Mouse (Mus musculus) lung, embryonic 15.5 days (tissue): ENCODE data around the gene Gm10073. TPM values are rescaled to one million over a fixed set of nuclear protein-coding genes. Genes with fewer than 3 reads are reported as not detected.
A peak's percentile ranks its signal among the peaks of the same experiment; 100 is the strongest.
"Not testable (repeated sequence)": the region's sequence is repeated elsewhere in the genome, so short reads cannot be mapped to it uniquely, and the experiment has no call there.

Experiments used
- ATAC-seq: fragments of 200-750 bp; cut with Nextera tagmentation; 2 replicates; pipeline ENCODE4 v1.8.0; 2017; ENCODE audit warnings: moderate number of reproducible peaks, borderline replicate concordance; ENCODE audit not compliant: low FRiP score, low TSS enrichment; ENCODE audit errors: extremely low read depth
- H3K27ac ChIP-seq: fragments of 300-500 bp; sonication (generic); 2 replicates; pipeline ENCODE4 v1.5.1; 2015; ENCODE audit warnings: moderate library complexity, mild to moderate bottlenecking, inconsistent platforms
- H3K27me3 ChIP-seq: fragments of 300-500 bp; sonication (generic); 2 replicates; pipeline ENCODE4 v1.6.1; 2015; ENCODE audit warnings: inconsistent platforms
- H3K36me3 ChIP-seq: fragments of 300-500 bp; sonication (generic); 2 replicates; pipeline ENCODE4 v1.6.1; 2015; ENCODE audit warnings: inconsistent platforms
- H3K4me1 ChIP-seq: fragments of 300-500 bp; sonication (generic); 2 replicates; pipeline ENCODE4 v1.6.1; 2015; ENCODE audit warnings: inconsistent platforms
- H3K4me2 ChIP-seq: fragments of 300-500 bp; sonication (generic); 2 replicates; pipeline ENCODE4 v1.6.1; 2015; ENCODE audit warnings: inconsistent platforms, mild to moderate bottlenecking, moderate library complexity
- H3K4me3 ChIP-seq: fragments of 300-500 bp; sonication (generic); 2 replicates; pipeline ENCODE4 v1.5.1; 2015; ENCODE audit warnings: mild to moderate bottlenecking, inconsistent platforms
- H3K9ac ChIP-seq: fragments of 300-500 bp; sonication (generic); 2 replicates; pipeline ENCODE4 v1.6.1; 2015; ENCODE audit warnings: inconsistent platforms
- H3K9me3 ChIP-seq: fragments of 300-500 bp; sonication (generic); 2 replicates; pipeline ENCODE4 v1.6.1; 2016; ENCODE audit warnings: inconsistent platforms
- WGBS: fragments of 180-500 bp; shearing (Covaris S2); methylation state at CpG from one replicate; pipeline ENCODE4 v1.1.7; 2015; 5-methylcytosine and 5-hydroxymethylcytosine counted together
- polyA plus RNA-seq: library from polyadenylated mRNA; unstranded; fragments of >200 nt; fragmentation: Nextera tagmentation; extraction: Ambion mirVana; gene quantifications from 2 replicates; pipeline ENCODE4 v1.2.1, GENCODE M21; 2015

Gene Gm10073
- polyA plus RNA-seq, 1 experiment from 2014 or later: 9.0 TPM

DNA sequence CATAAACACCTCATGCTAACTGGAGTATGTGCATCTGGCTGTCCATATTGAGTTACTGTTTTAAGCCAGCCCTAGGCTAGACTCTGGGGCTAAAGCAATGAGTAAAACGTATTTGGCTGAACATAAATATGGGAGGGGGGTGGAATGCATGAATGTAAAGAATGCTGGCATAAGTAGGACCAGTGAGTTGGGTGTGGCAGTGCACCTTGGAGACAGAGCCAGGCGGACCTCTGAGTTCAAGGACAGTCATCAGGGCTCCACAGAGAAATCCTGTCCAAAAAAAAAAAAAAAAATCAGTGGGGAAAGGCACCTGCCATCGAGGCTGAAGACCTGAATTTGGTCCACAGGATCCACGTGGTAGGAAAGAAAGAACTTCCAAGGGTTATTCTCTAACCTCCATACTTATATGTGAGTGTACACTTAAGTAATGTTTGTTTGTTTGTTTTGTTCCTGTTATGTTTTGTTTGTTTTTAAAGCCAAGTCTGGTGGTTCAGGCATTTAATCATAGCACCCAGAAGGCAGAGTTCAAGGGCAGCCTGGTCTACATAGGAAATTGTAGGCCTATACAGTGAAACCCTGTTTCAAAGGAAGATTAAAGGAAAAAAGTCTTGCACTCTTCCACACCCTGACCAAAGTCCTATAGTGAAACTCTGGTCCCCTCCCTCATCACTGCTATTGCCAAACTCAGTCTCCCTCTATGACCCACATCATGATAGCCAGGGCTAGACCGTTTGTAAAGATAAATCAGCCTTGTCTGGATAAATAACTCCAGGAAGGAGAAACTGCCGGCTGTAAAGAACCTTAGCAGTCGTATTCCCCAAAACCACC, 36.0 kb upstream of the Gm10073 start:
- no peak overlapping the region for H3K4me3 ChIP-seq
- no peak overlapping the region for H3K4me2 ChIP-seq
- no peaks in the 10 kb centered on the region for H3K36me3 ChIP-seq
- no peaks in the 10 kb centered on the region for H3K9me3 ChIP-seq
- peak overlapping the region; percentile 86 for H3K27ac ChIP-seq
- WGBS: 48% methylated on average over 7 of the region's 7 CpGs
- no peak overlapping the region for H3K9ac ChIP-seq
- ATAC-seq: no peak
- peaks cover 47% of the 10 kb centered on the region for H3K4me1 ChIP-seq
- peaks cover 23% of the 10 kb centered on the region for H3K27me3 ChIP-seq

DNA sequence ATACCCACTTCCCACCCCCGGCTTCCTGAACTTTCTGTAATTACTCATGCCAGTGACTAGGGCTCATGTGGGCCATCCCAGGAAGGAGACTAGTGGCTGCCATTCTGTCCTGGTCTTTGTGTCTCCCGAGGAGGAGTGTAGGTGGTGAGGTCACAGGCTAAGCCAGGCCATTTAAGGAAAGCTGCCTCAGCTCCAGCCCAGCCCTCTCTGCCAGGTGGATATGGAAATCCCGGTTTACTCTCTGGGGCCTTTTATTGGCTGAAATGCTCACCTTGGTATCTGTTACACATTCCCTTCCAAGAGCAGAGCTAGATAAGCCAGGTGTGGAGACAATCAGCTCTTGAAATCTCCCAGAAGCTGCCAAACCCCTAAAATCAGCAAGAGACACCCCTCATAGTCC, 35.2 kb upstream of the Gm10073 start:
- 23% methylated on average over 3 of the region's 3 CpGs for WGBS
- Histone ChIP-seq H3K9ac (no peak overlapping the region), H3K27me3 (peaks cover 32% of the 10 kb centered on the region), H3K4me3 (no peak overlapping the region), H3K9me3 (no peaks in the 10 kb centered on the region), H3K4me2 (no peak overlapping the region), H3K36me3 (no peaks in the 10 kb centered on the region), H3K27ac (peak overlapping the region; percentile 73), H3K4me1 (peaks cover 49% of the 10 kb centered on the region)
- ATAC-seq: no peak

DNA sequence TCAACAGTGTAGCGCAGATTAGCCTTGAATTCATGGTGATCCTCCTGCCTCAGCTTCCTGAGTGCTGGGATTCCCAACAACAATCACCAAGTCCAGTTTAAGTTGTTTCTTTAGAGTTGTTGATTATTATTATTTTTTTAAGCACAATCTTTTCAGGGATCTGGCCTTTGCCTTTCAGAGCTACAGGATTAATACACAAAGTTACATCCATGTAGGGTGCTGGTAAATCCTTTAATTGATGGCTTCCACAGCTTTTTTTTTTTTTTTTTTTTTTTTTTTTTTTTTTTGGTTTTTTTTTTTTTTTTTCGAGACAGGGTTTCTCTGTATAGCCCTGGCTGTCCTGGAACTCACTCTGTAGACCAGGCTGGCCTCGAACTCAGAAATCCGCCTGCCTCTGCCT, 34.5 kb upstream of the Gm10073 start:
- not testable (repeated sequence) for H3K4me2 ChIP-seq, H3K4me3 ChIP-seq, H3K9me3 ChIP-seq, H3K27ac ChIP-seq, H3K9ac ChIP-seq, H3K36me3 ChIP-seq, ATAC-seq
- Histone ChIP-seq H3K27me3 (peaks cover 38% of the 10 kb centered on the region), H3K4me1 (peaks cover 52% of the 10 kb centered on the region)
- 84% methylated on average over 4 of the region's 4 CpGs for WGBS

DNA sequence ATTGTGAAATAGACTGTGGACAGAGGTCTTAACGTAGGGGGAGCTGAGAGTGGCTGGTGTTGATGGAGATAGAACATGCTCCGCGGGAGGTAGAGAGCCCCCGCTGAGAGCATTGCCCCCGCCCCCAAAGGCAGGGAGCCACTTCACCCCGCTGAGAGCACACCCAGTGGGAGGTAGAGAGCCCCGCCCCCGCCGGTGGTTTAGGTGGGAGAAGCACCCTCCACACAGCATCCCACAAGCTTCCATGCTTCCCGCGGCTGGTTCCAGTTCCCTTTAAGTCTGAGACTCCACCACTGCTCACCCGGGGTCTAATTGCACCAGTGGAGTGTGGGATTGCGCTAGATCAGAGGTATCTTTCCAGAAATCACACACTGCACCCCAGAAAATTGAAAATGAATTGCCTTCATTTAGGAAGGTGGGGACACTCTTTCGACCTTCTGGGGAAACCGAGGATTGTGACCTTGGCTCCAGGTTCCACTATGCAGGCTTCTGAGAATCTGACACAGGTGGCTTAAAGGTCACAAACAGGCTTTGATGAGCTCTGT, 33.4 kb upstream of the Gm10073 start:
- H3K27me3 ChIP-seq: peaks cover 48% of the 10 kb centered on the region
- H3K27ac ChIP-seq: no peak overlapping the region

DNA sequence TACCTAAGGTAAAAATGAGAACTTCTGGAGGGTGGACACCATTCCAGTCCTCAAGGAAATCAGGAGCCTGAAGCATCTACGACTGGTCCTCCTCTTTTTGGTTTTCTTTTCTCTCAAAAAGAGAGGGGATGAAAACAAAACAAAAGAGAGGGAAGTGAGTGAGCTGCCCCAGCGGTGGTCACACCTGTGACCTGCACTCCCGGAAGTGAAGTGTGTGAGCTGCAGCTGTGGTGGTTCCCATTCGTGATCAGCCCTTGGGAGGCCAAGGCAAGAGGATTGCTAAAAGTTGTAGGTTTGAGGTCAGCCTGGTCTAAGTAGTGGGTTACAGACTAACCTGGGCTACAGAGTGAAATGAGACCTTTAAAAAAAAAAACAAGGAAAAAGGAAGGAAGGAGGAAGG, 32.9 kb upstream of the Gm10073 start:
- Histone ChIP-seq H3K27ac (no peak overlapping the region), H3K4me3 (no peak overlapping the region), H3K36me3 (no peaks in the 10 kb centered on the region), H3K4me1 (peaks cover 40% of the 10 kb centered on the region), H3K9ac (no peak overlapping the region), H3K4me2 (peak overlapping the region; percentile 53), H3K9me3 (no peaks in the 10 kb centered on the region), H3K27me3 (peaks cover 48% of the 10 kb centered on the region)
- 28% methylated on average over 4 of the region's 4 CpGs for WGBS
- ATAC-seq: no peak

More for the DNA sequence above, 33.4 kb upstream of the Gm10073 start:
- Histone ChIP-seq H3K4me3 (no peak overlapping the region; the same call in 1 of the 2 replicates), H3K36me3 (no peaks in the 10 kb centered on the region), H3K4me1 (peaks cover 43% of the 10 kb centered on the region), H3K9me3 (no peaks in the 10 kb centered on the region), H3K4me2 (peak overlapping the region; percentile 38; the same call in 1 of the 2 replicates), H3K9ac (no peak overlapping the region)
- no peak for ATAC-seq
- 24% methylated on average over 15 of the region's 15 CpGs for WGBS

DNA sequence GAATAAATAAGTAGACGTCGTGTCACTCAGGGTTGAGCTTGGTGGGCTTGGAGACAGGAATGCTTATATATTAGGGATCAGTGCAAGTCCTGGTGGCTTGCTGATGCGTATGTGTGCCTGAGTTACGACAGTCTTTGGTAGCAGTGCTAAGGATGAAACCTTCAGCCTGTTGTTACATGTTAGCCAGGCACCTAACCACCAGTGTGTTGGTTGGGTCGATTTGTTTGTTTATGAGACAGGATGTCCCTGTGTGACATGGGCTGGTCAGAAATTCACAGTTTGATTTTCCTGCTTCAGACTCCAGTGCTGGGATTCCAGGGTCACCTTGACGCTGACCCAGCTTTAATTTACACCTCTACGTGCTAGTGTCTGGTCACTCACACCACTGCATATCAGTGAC, 32.4 kb upstream of the Gm10073 start:
- WGBS: 43% methylated on average over 7 of the region's 7 CpGs
- Histone ChIP-seq H3K4me3 (peak overlapping the region; percentile 16; the same call in 1 of the 2 replicates), H3K27me3 (peaks cover 48% of the 10 kb centered on the region), H3K4me2 (peak overlapping the region; percentile 53), H3K9ac (no peak overlapping the region), H3K4me1 (peaks cover 39% of the 10 kb centered on the region), H3K9me3 (no peaks in the 10 kb centered on the region), H3K36me3 (no peaks in the 10 kb centered on the region), H3K27ac (no peak overlapping the region)
- no peak for ATAC-seq

DNA sequence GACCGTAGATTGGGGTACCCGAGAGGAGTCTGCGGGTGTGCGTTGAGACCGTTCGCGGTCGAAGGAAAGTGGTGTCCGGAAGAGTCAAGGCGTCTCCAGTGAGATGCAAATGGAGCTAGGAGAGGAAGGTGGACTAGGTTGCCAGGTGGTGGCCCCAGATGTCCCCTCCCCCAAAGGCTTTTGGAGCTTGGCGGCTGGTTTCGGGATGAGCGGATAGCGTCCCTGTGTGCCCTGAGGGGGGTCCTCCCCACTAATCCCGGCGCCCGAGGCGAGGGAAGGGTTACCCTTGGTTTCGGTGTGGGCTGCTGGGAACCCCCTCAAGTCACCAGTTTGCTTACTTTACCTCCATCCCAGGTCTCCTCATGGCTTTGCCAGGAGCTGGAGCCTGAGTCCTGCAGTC, 30.7 kb upstream of the Gm10073 start:
- H3K27ac ChIP-seq: no peak overlapping the region
- peak overlapping the region; percentile 64 for H3K9ac ChIP-seq
- H3K27me3 ChIP-seq: peaks cover 48% of the 10 kb centered on the region
- 0 out of 2 replicates have a peak, but pooled peaks have one; percentile 11 for ATAC-seq
- H3K4me1 ChIP-seq: peaks cover 24% of the 10 kb centered on the region
- no peaks in the 10 kb centered on the region for H3K9me3 ChIP-seq
- H3K4me2 ChIP-seq: peak overlapping the region; percentile 53
- under 1% methylated on average over 19 of the region's 19 CpGs for WGBS
- no peaks in the 10 kb centered on the region for H3K36me3 ChIP-seq
- H3K4me3 ChIP-seq: peak overlapping the region; percentile 52

DNA sequence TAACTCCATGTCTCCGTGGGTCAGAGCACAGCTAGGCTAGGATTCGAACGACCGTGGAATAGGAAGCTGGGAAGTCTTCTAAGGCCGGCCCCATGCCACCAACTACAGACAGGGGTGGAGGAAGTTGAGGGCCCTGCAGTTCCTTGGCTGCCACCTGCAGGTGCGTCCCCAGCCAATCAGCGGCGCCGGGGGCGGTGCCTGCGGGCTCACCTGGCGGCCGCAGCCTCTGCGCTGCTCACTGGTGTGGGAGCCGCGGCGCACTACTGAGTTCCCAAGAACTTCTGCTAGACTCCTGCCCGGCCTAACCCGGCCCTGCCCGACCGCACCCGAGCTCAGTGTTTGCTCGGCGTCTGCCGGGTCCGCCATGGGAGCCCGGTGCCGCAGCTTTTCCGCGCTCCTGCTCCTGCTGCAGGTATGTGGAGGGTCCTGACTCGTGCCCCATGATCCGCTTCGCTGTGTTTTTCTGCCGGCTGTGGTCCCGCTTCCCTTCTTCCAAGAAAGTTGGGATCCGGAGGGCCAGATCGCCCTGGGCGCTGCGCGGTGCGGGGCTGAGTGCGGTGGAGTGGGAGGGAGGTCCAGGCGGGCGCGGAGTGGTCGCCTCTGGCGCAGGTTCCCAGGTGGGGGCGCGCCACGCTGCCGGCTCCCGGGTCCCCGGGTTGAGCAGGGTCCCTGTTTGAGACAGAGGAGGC, 30.0 kb upstream of the Gm10073 start, which contains the start of gene Cdh1:
Cdh1 (plus strand) TSS at position 221 of the 689 bp plus-strand sequence.
- ATAC-seq: peak; percentile 83
- Histone ChIP-seq H3K27me3 (peaks cover 48% of the 10 kb centered on the region), H3K9ac (peak within 1 kb of the TSS; percentile 64), H3K36me3 (no peaks in the 10 kb centered on the region), H3K4me3 (peak within 1 kb of the TSS; percentile 52), H3K4me1 (peaks cover 19% of the 10 kb centered on the region), H3K9me3 (no peaks in the 10 kb centered on the region), H3K27ac (peak within 1 kb of the TSS; percentile 88), H3K4me2 (peak within 1 kb of the TSS; percentile 53)
- under 1% methylated on average over 53 of the region's 53 CpGs for WGBS

DNA sequence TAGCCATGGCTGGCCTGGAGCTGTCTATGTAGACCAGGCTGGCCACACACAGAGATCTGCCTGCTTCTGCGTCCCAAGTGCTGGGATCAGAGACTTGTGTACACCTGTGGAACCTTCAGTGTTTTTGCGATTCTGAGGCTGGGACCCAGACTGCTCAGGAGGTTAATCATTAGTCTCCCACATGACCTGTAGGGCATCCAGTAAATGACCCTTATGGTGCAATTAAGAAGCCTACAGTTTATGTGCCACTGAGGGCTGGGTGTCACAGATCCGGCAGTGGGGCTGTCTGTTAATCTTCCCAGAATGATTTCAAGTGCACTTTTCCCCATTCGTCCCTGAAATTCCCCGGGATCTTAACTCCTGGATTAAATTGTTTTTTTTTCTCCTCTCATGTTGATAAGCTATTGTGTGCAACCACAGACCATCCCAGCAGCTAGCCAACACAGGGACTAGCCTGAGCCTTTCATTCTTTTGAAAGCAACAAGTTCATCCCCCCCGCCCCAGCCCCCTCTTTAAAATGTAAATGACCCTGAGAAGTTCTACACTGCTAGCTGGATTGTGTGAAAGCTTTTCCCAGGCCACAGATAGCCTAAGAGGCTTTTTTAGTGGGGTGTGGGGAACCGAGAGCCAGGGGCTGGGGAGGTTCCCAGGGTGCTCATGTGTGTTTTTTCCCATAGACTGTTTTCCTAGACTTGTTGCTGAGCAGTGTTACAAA, 26.2 kb upstream of the Gm10073 start:
- peaks cover 7% of the 10 kb centered on the region; the same call in 1 of the 2 replicates for H3K4me1 ChIP-seq
- no peak overlapping the region for H3K9ac ChIP-seq
- H3K9me3 ChIP-seq: no peaks in the 10 kb centered on the region
- no peak overlapping the region for H3K4me3 ChIP-seq
- no peaks in the 10 kb centered on the region for H3K36me3 ChIP-seq
- H3K27me3 ChIP-seq: peaks cover 27% of the 10 kb centered on the region
- 37% methylated on average over 7 of the region's 7 CpGs for WGBS
- ATAC-seq: no peak
- no peak overlapping the region for H3K27ac ChIP-seq
- H3K4me2 ChIP-seq: no peak overlapping the region

DNA sequence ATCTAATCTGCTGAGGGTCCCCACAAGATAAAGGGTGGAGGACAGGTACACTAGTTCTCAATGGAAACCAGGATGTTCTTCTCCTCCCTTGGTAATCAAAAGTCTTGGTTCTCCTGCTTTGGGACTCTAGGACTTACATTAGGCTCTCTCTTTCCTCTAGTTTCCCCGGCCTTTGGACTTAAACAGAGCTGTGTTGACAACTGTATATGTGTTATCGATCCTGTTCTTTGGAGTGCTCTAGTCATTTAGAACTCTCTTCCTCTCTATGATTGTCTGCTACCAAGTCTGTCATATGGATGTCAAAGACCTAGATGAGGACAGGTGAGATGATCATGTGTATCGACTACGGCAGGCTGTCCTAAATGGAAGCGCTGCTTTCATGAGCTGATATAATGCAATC, 23.8 kb upstream of the Gm10073 start:
- Histone ChIP-seq H3K4me1 (no peaks in the 10 kb centered on the region), H3K27ac (no peak overlapping the region), H3K27me3 (peaks cover 4% of the 10 kb centered on the region), H3K4me3 (no peak overlapping the region), H3K4me2 (no peak overlapping the region), H3K9ac (no peak overlapping the region), H3K36me3 (no peaks in the 10 kb centered on the region), H3K9me3 (no peaks in the 10 kb centered on the region)
- no peak for ATAC-seq
- whole genome bisulfite sequencing: 92% methylated on average over 5 of the region's 5 CpGs

DNA sequence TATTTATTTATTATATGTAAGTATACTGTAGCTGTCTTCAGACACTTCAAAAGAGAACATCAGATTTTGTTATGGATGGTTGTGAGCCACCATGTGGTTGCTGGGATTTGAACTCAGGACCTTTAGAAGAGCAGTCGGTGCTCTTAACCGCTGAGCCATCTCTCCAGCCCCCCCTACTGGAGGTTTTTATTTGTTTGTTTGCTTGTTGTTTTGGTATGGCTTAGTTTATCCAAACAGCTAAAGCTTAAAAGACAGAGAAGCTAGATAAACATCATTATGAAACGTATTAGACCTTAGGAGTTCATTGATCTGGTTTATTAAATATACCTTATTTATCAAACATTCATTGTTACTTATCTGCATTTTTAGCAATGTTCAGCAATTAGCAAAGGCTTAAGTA, 22.4 kb upstream of the Gm10073 start:
- not testable (repeated sequence) for H3K4me3 ChIP-seq, H3K9me3 ChIP-seq, H3K4me2 ChIP-seq, ATAC-seq, H3K27me3 ChIP-seq, H3K4me1 ChIP-seq, H3K27ac ChIP-seq, H3K9ac ChIP-seq, H3K36me3 ChIP-seq
- 89% methylated on average over 3 of the region's 3 CpGs for WGBS
